Mouse (Mus musculus) hindbrain, postnatal 0 days (tissue): ENCODE results near the gene Arsa. TPM values are rescaled to one million over a fixed set of nuclear protein-coding genes. Genes with fewer than 3 reads are reported as not detected.
A peak's percentile ranks its signal among the peaks of the same experiment; 100 is the strongest.

Experiments used
- ATAC-seq: fragments of 200-750 bp; cut with Nextera tagmentation; 2 replicates; pipeline ENCODE4 v1.8.0; 2017; ENCODE audit warnings: mild to moderate bottlenecking, moderate TSS enrichment, moderate library complexity
- DNase-seq: peaks from one replicate; pipeline ENCODE4 v3.0.0-alpha.2; 2015; ENCODE audit warnings: low spot score
- H3K27ac ChIP-seq: fragments of 300-500 bp; sonication (generic); 2 replicates; pipeline ENCODE4 v1.5.1; 2014; ENCODE audit warnings: mild to moderate bottlenecking
- H3K27me3 ChIP-seq: fragments of 300-500 bp; sonication (generic); 2 replicates; pipeline ENCODE4 v1.6.1; 2014; ENCODE audit warnings: low read length, mixed read lengths; ENCODE audit not compliant: insufficient read depth
- H3K36me3 ChIP-seq: fragments of 300-500 bp; sonication (generic); 2 replicates; pipeline ENCODE4 v1.6.1; 2014; ENCODE audit warnings: low read length, mixed read lengths; ENCODE audit not compliant: insufficient read depth
- H3K4me1 ChIP-seq: fragments of 300-500 bp; sonication (generic); 2 replicates; pipeline ENCODE4 v1.6.1; 2014; ENCODE audit warnings: antibody characterized with exemption, low read length, mixed read lengths; ENCODE audit not compliant: insufficient read depth
- H3K4me2 ChIP-seq: fragments of 300-500 bp; sonication (generic); 2 replicates; pipeline ENCODE4 v1.6.1; 2014; ENCODE audit warnings: low read depth, mild to moderate bottlenecking, low read length, moderate library complexity, mixed read lengths
- H3K4me3 ChIP-seq: fragments of 300-500 bp; sonication (generic); 2 replicates; pipeline ENCODE4 v1.5.1; 2014; ENCODE audit warnings: low read length
- H3K9ac ChIP-seq: fragments of 300-500 bp; sonication (generic); replicated peaks from 2 replicates; pipeline ENCODE4 v1.6.1; 2014; ENCODE audit warnings: mild to moderate bottlenecking, low read length, moderate library complexity, mixed read lengths
- H3K9me3 ChIP-seq: fragments of 300-500 bp; sonication (generic); 2 replicates; pipeline ENCODE4 v1.6.1; 2016; ENCODE audit warnings: low read length, mixed read lengths
- CTCF ChIP-seq: IDR thresholded peaks from 2 replicates; pipeline ENCODE4 v1.5.1; 2016; ENCODE audit warnings: antibody characterized with exemption, control low read depth, low read depth
- WGBS: fragments of 180-500 bp; shearing (Covaris S2); extraction: QIAGEN DNeasy Blood & Tissue Kit; methylation state at CpG from one replicate; pipeline ENCODE4 v1.1.7; 2014; 5-methylcytosine and 5-hydroxymethylcytosine counted together
- polyA plus RNA-seq: library from polyadenylated mRNA; unstranded; fragments of >200 nt; fragmentation: Nextera tagmentation; extraction: Ambion mirVana; gene quantifications from 2 replicates; pipeline ENCODE4 v1.2.1, GENCODE M21; 2015
- total RNA-seq: library from RNA; depleted of rRNA; stranded (reverse); fragments of >200 nt; gene quantifications from 2 replicates; pipeline ENCODE4 v1.2.3, GENCODE M21; 2014

Gene Arsa
- total and polyA plus RNA-seq, 2 experiments from 2014 or later, result 28.9 to 35.8 TPM

DNA sequence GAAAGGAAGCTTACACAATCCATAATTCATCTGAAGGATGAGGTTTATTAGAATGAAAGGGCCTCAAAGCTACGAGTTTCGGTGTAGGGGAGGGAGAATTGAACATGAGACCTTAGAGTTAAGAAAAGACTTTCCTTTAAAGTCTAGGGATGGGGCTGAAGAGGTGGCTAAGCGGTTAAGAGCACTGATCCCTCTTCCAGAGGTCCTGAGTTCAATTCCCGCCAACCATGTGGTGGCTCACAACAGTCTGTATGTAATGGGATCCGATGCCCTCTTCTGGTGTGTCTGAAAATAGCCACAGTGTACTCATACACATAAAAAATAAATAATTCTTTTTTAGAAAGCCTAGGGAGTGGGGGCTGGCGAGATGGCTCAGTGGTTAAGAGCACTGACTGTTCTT lies 46.9 kb downstream of the Arsa start:
- TF ChIP-seq CTCF, result peak; percentile 29; the same call in 1 of the 2 replicates
- H3K4me3 ChIP-seq, result peak overlapping the region; percentile 65
- no peaks in the 10 kb centered on the region for H3K9me3 ChIP-seq
- H3K9ac ChIP-seq, result peak overlapping the region; percentile 72
- peaks cover 18% of the 10 kb centered on the region for H3K36me3 ChIP-seq
- H3K4me2 ChIP-seq, result peak overlapping the region; percentile 97
- ATAC-seq (no peak), DNase-seq (peak; percentile 13)
- peak overlapping the region; percentile 96 for H3K27ac ChIP-seq
- H3K27me3 ChIP-seq, result no peaks in the 10 kb centered on the region
- 45% methylated on average over 6 of the region's 6 CpGs for WGBS
- H3K4me1 ChIP-seq, result peaks cover 8% of the 10 kb centered on the region; the same call in 1 of the 2 replicates

DNA sequence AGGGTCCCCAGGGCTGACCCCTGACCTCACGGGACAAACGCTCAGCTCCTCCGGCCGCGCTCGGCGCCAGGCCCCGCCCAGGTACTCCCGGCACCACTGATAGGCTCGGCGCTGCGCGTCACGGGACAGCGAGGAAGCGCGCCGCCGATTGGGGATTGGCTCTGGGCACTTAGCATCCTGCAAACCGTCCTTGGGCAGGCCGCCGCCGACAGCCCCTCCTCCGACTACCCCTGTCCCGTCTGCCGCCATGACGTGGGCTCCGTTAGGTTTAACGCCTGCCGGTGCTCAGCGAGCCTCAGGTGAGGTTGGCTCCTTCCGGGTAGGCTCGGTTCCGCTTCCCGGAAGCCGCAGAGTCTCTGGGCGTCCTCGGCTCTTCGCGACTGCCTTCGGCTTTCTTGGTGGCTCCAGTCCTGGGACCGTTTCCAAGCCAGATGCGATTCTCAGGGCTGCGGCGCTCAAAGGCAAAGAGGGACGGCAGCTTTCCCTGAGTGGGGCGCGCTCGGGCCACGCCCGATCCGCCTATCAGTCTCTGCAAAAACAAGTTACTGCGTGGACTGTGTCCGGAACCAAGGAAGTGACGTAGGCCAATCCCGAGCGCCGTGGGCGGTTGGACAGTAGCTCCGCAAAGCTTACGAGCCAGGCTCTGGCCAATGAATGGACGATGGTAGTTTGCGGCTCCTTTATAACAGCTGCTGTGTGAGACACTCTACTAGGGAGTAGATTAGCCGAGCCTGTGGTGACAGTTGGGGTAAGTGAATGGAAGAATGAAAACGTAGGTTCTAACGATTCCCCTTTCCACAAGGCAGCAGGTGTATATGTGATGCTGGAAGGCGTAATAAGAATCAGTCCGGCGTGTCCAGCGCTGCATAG lies 47.6 kb downstream of the Arsa start, which contains the start of the genes C730034F03Rik, Gm44502 and Chkb:
C730034F03Rik (plus strand) TSS at position 238 of the 870 bp plus-strand sequence.
Gm44502 (minus strand) TSS at position 345 of the 870 bp plus-strand sequence.
Chkb (minus strand) TSS at position 557 of the 870 bp plus-strand sequence.
- H3K27ac ChIP-seq, result peak within 1 kb of the TSS; percentile 96
- DNase-seq (peak; percentile 97), ATAC-seq (peak; percentile 94)
- no peaks in the 10 kb centered on the region for H3K27me3 ChIP-seq
- peaks cover 18% of the 10 kb centered on the region for H3K36me3 ChIP-seq
- H3K4me2 ChIP-seq, result peak within 1 kb of the TSS; percentile 97
- H3K9ac ChIP-seq, result peak within 1 kb of the TSS; percentile 72
- no peak for TF ChIP-seq CTCF
- peaks cover 8% of the 10 kb centered on the region; the same call in 1 of the 2 replicates for H3K4me1 ChIP-seq
- no peaks in the 10 kb centered on the region for H3K9me3 ChIP-seq
- WGBS, result under 1% methylated on average over 70 of the region's 70 CpGs
- peak within 1 kb of the TSS; percentile 65 for H3K4me3 ChIP-seq

DNA sequence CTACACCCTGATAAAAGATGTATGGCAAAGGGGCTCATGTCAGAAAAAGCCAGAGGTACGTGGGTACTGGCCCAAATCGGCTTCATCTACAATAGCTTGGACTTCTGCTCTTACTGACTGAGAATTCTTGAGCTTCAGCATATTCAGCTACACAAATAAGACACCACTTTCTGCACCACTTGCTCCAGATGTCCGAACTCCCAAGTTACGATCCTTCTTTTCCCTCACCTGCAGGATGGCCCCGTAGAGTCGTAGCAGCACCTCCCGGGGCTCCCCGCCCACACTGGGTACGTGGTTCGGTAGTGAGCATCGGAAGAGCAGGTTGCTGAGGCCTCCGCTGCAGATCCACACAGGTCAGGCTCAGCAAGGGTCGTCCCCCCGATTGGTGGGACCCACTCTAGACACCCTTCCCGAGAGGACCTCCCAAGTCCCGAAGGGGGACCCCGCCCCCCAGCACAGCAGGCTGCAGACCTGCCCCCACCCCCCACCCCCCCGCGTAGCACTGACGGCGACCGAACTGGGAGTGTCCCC lies 48.3 kb downstream of the Arsa start:
- no peaks in the 10 kb centered on the region for H3K9me3 ChIP-seq

GRCm38 (mm10) chr15:89428136-89428790 lies 49.0 kb downstream of the Arsa start:
- TF ChIP-seq CTCF, result no peak
- DNase-seq (no peak), ATAC-seq (no peak)
- peak overlapping the region; percentile 97 for H3K4me2 ChIP-seq
- peak overlapping the region; percentile 65 for H3K4me3 ChIP-seq
- peaks cover 8% of the 10 kb centered on the region; the same call in 1 of the 2 replicates for H3K4me1 ChIP-seq
- H3K9me3 ChIP-seq, result no peaks in the 10 kb centered on the region
- H3K27ac ChIP-seq, result no peak overlapping the region
- peak overlapping the region; percentile 72 for H3K9ac ChIP-seq
- H3K36me3 ChIP-seq, result peaks cover 18% of the 10 kb centered on the region
- WGBS, result 80% methylated on average over 19 of the region's 19 CpGs
- no peaks in the 10 kb centered on the region for H3K27me3 ChIP-seq

More for the DNA sequence above, 48.3 kb downstream of the Arsa start:
- Histone ChIP-seq H3K4me1 (peaks cover 8% of the 10 kb centered on the region; the same call in 1 of the 2 replicates), H3K27me3 (no peaks in the 10 kb centered on the region), H3K9ac (peak overlapping the region; percentile 72), H3K4me3 (peak overlapping the region; percentile 65), H3K27ac (peak overlapping the region; percentile 96; the same call in 1 of the 2 replicates), H3K4me2 (peak overlapping the region; percentile 97), H3K36me3 (peaks cover 18% of the 10 kb centered on the region)
- WGBS, result 4% methylated on average over 22 of the region's 22 CpGs
- no peak for DNase-seq
- ATAC-seq, result peak; percentile 47
- TF ChIP-seq CTCF, result no peak

DNA sequence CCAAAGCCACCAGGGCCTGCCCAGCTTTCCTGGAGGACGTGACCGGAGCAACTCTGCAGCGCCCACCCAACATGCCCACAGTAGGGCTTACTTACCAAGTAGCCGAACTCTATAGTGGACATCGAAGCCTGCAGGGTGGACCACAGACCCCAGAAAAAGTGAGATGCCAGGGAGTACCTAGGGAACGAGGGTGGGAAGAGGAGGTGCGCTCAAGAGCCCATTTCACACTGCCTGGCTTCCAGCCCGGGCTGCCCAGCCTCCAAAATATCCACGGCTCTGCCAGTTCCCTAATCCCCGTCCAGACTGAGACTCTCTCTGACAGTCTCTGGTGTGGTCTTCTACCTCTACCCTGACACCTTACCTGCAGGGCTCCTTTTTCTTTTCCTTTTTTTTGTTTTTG lies 50.5 kb downstream of the Arsa start:
- no peak for TF ChIP-seq CTCF
- Histone ChIP-seq H3K27me3 (no peaks in the 10 kb centered on the region), H3K4me1 (peaks cover 8% of the 10 kb centered on the region; the same call in 1 of the 2 replicates), H3K4me3 (no peak overlapping the region), H3K36me3 (peaks cover 18% of the 10 kb centered on the region), H3K9ac (no peak overlapping the region), H3K9me3 (no peaks in the 10 kb centered on the region), H3K27ac (no peak overlapping the region), H3K4me2 (no peak overlapping the region)
- no peak for ATAC-seq
- 88% methylated on average over 10 of the region's 10 CpGs for WGBS
- DNase-seq, result no peak

- WGBS, result 48% methylated on average over 6 of the region's 6 CpGs
- H3K9ac ChIP-seq, result no peak within 1 kb of the TSS
- H3K36me3 ChIP-seq, result peaks cover 18% of the 10 kb centered on the region
- ATAC-seq, result no peak
- H3K4me2 ChIP-seq, result no peak within 1 kb of the TSS
- DNase-seq, result no peak
- H3K4me3 ChIP-seq, result no peak within 1 kb of the TSS
- H3K27ac ChIP-seq, result no peak within 1 kb of the TSS
- no peaks in the 10 kb centered on the region for H3K27me3 ChIP-seq
- TF ChIP-seq CTCF, result no peak
- no peaks in the 10 kb centered on the region for H3K9me3 ChIP-seq
- H3K4me1 ChIP-seq, result peaks cover 8% of the 10 kb centered on the region; the same call in 1 of the 2 replicates
Observed at GRCm38 (mm10) chr15:89425711-89426121, 51.5 kb downstream of the Arsa start, which contains the start of gene Cpt1b. TSS of gene Cpt1b (minus strand) at chr15:89425863.
